Mouse (Mus musculus) MEL (cell line): Measurements from ENCODE around the gene Dph5. TPM values are rescaled to one million over a fixed set of nuclear protein-coding genes. Genes with fewer than 3 reads are reported as not detected.
"Not testable (repeated sequence)": the region's sequence is repeated elsewhere in the genome, so short reads cannot be mapped to it uniquely, and the experiment has no call there.

ENCODE experiments used
- DNase-seq: peaks from one replicate; pipeline ENCODE4 v3.0.0; 2011; ENCODE audit warnings: low read depth, low spot score
- H3K27ac ChIP-seq: 2 replicates; pipeline ENCODE4 v1.5.1; 2012; ENCODE audit warnings: low read depth, mild to moderate bottlenecking, control low read depth, low read length, moderate library complexity; ENCODE audit not compliant: control insufficient read depth
- H3K27me3 ChIP-seq, 2 experiments: fragments of 150-350 bp in 1 of 2; sonication (generic) in 1 of 2; 2 replicates each; pipeline ENCODE4 v1.6.1; 2012; ENCODE audit warnings: low read length in 2 of 2, mild to moderate bottlenecking in 2 of 2, improper control_type of control experiment in 1 of 2, moderate library complexity in 1 of 2; ENCODE audit not compliant: insufficient read depth in 2 of 2, control insufficient read depth in 1 of 2
- H3K36me3 ChIP-seq, 2 experiments: 2 replicates each; pipeline ENCODE4 v1.6.1; 2012 to 2014; ENCODE audit warnings: low read length in 2 of 2, improper control_type of control experiment in 1 of 2, inconsistent platforms in 1 of 2, mild to moderate bottlenecking in 1 of 2; ENCODE audit not compliant: insufficient read depth in 2 of 2, control insufficient read depth in 1 of 2
- H3K4me1 ChIP-seq, 2 experiments: fragments of 150-350 bp in 1 of 2; sonication (generic) in 1 of 2; 2 replicates each; pipeline ENCODE4 v1.6.1; 2012; ENCODE audit warnings: low read length in 2 of 2, improper control_type of control experiment in 1 of 2, mild to moderate bottlenecking in 1 of 2; ENCODE audit not compliant: insufficient read depth in 2 of 2, control insufficient read depth in 1 of 2
- H3K4me3 ChIP-seq, 2 experiments: fragments of 150-350 bp in 1 of 2; sonication (generic) in 1 of 2; 2 replicates each; pipeline ENCODE4 v1.5.1; 2012; ENCODE audit warnings: low read depth in 2 of 2, low read length in 2 of 2, mild to moderate bottlenecking in 2 of 2, moderate library complexity in 2 of 2, control low read depth in 1 of 2, improper control_type of control experiment in 1 of 2; ENCODE audit not compliant: control insufficient read depth in 1 of 2, insufficient read depth in 1 of 2
- H3K79me2 ChIP-seq: 2 replicates; pipeline ENCODE4 v1.6.1; 2012; ENCODE audit warnings: mild to moderate bottlenecking, low read length, moderate library complexity; ENCODE audit not compliant: control insufficient read depth, poor library complexity, insufficient read depth
- H3K9ac ChIP-seq: 2 replicates; pipeline ENCODE4 v1.6.1; 2012; ENCODE audit warnings: low read depth, mild to moderate bottlenecking, control low read depth, low read length, moderate library complexity; ENCODE audit not compliant: control insufficient read depth, poor library complexity, severe bottlenecking
- H3K9me3 ChIP-seq: fragments of 150-350 bp; sonication (generic); replicated peaks from 2 replicates; pipeline ENCODE4 v1.6.1; 2012; ENCODE audit warnings: mild to moderate bottlenecking, low read length, improper control_type of control experiment, moderate library complexity; ENCODE audit not compliant: insufficient read depth
- CTCF ChIP-seq, 3 experiments: IDR thresholded peaks in 2 of 3; conservative IDR thresholded peaks in 1 of 3; 2 replicates each; pipeline ENCODE4 v1.5.1; 2011 to 2012; ENCODE audit warnings: low read length in 3 of 3, low read depth in 2 of 3, mild to moderate bottlenecking in 2 of 3, improper control_type of control experiment in 1 of 3, inconsistent platforms in 1 of 3, mixed read lengths in 1 of 3, moderate library complexity in 1 of 3; ENCODE audit not compliant: control insufficient read depth in 1 of 3, insufficient read depth in 1 of 3, poor library complexity in 1 of 3, severe bottlenecking in 1 of 3
- EP300 ChIP-seq, 2 experiments: IDR thresholded peaks; 2 replicates each; pipeline ENCODE4 v1.6.1; 2011; ENCODE audit warnings: improper control_type of control experiment in 2 of 2, low read length in 2 of 2, low read depth in 1 of 2, mild to moderate bottlenecking in 1 of 2
- GABPA ChIP-seq: IDR thresholded peaks from 2 replicates; pipeline ENCODE4 v1.6.1; 2012; ENCODE audit warnings: low read depth, mild to moderate bottlenecking, inconsistent platforms, low read length, improper control_type of control experiment, moderate library complexity
- HCFC1 ChIP-seq: IDR thresholded peaks from 2 replicates; pipeline ENCODE4 v1.6.1; 2012; ENCODE audit warnings: low read depth, mild to moderate bottlenecking, inconsistent platforms, low read length, improper control_type of control experiment, moderate library complexity
- MAFK ChIP-seq: IDR thresholded peaks from 2 replicates; pipeline ENCODE4 v1.6.1; 2011; ENCODE audit warnings: low read depth, mild to moderate bottlenecking, low read length, improper control_type of control experiment, borderline replicate concordance
- MAX ChIP-seq: IDR thresholded peaks from 2 replicates; pipeline ENCODE4 v1.6.1; 2011; ENCODE audit warnings: low read length, improper control_type of control experiment
- MAZ ChIP-seq: IDR thresholded peaks from 2 replicates; pipeline ENCODE4 v1.6.1; 2012; ENCODE audit warnings: low read depth, mild to moderate bottlenecking, inconsistent platforms, low read length, improper control_type of control experiment
- MEF2A ChIP-seq: IDR thresholded peaks from 2 replicates; pipeline ENCODE4 v1.6.1; 2014; ENCODE audit warnings: low read depth, mild to moderate bottlenecking, inconsistent platforms, low read length, improper control_type of control experiment; ENCODE audit not compliant: poor library complexity, insufficient replicate concordance, severe bottlenecking; ENCODE audit errors: extremely low read depth
- POLR2AphosphoS2 ChIP-seq: IDR thresholded peaks from 2 replicates; pipeline ENCODE4 v1.6.1; 2011; ENCODE audit warnings: low read length, improper control_type of control experiment
- RCOR1 ChIP-seq: IDR thresholded peaks from 2 replicates; pipeline ENCODE4 v1.6.1; 2012; ENCODE audit warnings: low read depth, mild to moderate bottlenecking, inconsistent platforms, low read length, improper control_type of control experiment
- SIN3A ChIP-seq: IDR thresholded peaks from 2 replicates; pipeline ENCODE4 v1.6.1; 2012; ENCODE audit warnings: low read length, improper control_type of control experiment, inconsistent platforms
- SMC3 ChIP-seq: IDR thresholded peaks from 2 replicates; pipeline ENCODE4 v1.6.1; 2011; ENCODE audit warnings: low read depth, low read length, improper control_type of control experiment
- TAL1 ChIP-seq: IDR thresholded peaks from 2 replicates; pipeline ENCODE4 v1.6.1; 2012; ENCODE audit warnings: mild to moderate bottlenecking, inconsistent platforms, low read length, moderate library complexity, mixed read lengths
- TBP ChIP-seq: IDR thresholded peaks from 2 replicates; pipeline ENCODE4 v1.8.0; 2011; ENCODE audit warnings: low read depth, low read length, improper control_type of control experiment
- UBTF ChIP-seq: IDR thresholded peaks from 2 replicates; pipeline ENCODE4 v1.6.1; 2012; ENCODE audit warnings: low read depth, mild to moderate bottlenecking, inconsistent platforms, low read length, improper control_type of control experiment, moderate library complexity, borderline replicate concordance; ENCODE audit not compliant: insufficient read depth
- polyA plus RNA-seq, 2 experiments: library from polyadenylated mRNA; stranded (reverse) in 1 of 2; unstranded in 1 of 2; fragments of >175 nt in 1 of 2; fragments of >200 nt in 1 of 2; gene quantifications; 2 replicates each; pipeline versions ENCODE4 v1.2.1 to v1.2.4; 2012; ENCODE audit warnings: low replicate concordance in 2 of 2, low read depth in 1 of 2; ENCODE audit not compliant: insufficient read length in 2 of 2, insufficient read depth in 1 of 2, missing spikeins in 1 of 2
- total RNA-seq: library from RNA; depleted of rRNA; stranded (reverse); fragments of 300-350 nt; gene quantifications from 2 replicates; pipeline ENCODE4 v1.2.3, GENCODE M21; 2012

Dph5 gene
- total and polyA plus RNA-seq, 3 experiments, result 34.9 to 45.8 TPM; not detected in 1

DNA sequence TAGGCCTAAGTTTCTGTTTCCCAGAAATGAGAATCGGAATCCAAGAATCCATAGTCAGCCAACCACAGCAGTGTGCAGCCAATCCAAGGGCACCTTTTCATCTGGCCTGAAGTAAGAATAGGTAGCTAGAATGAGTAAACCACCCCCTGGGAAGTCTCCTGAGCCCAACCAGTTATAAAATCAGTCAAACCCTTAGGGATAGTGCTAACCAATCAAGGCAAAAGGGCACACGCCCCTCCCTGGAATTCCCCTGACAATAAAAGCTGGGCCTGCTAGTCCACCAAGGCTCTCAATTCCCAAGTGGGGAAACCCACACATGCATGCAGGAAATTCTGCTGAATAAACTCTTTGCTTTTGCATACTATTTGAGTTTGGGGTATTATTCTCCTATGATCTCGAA lies 28.8 kb upstream of the Dph5 start:
- H3K9me3 ChIP-seq, result no peaks in the 10 kb centered on the region
- H3K27me3 ChIP-seq, result peaks cover 5 to 9% of the 10 kb centered on the region in 2 experiments; a peak in 2 of 4 replicates
- H3K4me1 ChIP-seq, result no peaks in the 10 kb centered on the region
- TF ChIP-seq POLR2AphosphoS2, result no peak
- TF ChIP-seq EP300 (IDR thresholded peaks at IDR 0.05; ENCODE audit: low read depth in 1 of 2, low read length in 2 of 2), result no peak
- TF ChIP-seq UBTF, result no peak
- TF ChIP-seq GABPA, result no peak
- TF ChIP-seq, all 39 proteins: peak for 0
- H3K9ac ChIP-seq, result no peak overlapping the region
- DNase-seq, result no peak
- H3K36me3 ChIP-seq, result no peaks in the 10 kb centered on the region
- H3K27ac ChIP-seq, result no peak overlapping the region
- no peaks in the 10 kb centered on the region for H3K79me2 ChIP-seq
- H3K4me3 ChIP-seq, result no peak overlapping the region

DNA sequence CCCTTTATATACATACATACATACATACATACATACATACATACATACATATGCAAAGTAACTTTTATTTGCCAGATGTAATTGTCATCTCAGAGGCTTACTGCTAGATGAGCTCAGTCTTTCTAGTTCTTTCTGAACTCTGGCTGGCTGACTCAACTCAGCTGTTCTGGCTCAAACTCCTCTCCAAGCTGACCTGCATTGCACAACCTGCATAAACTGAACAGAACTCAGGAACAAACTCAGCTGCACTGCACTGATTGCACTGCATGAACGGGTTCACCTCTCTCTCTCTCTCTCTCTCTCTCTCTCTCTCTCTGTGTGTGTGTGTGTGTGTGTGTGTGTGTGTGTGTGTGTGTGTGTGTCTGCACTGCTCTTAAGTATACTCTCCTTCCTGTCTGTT lies 26.9 kb upstream of the Dph5 start:
- not testable (repeated sequence) for DNase-seq, H3K27me3 ChIP-seq, H3K9me3 ChIP-seq, H3K36me3 ChIP-seq, H3K9ac ChIP-seq, H3K27ac ChIP-seq, H3K4me3 ChIP-seq, H3K79me2 ChIP-seq, H3K4me1 ChIP-seq

DNA sequence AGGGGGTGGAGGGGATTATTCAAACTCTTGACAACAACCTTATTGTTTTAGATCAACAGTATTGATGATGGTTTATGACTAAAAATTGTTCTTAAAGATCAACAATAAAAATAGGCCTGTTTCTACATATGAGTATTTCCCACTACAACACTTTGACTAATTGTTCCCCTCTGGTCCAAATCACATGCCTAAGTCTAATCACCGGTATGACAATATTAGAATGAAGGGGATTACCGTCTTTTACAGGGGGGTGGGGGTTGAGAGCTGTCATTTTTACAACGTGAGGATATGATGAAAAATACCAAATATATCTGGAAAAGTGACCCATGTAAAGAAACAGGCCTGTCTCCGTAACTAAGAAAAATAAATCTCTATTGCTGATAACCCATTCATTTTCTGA lies 24.1 kb upstream of the Dph5 start:
- H3K79me2 ChIP-seq, result no peaks in the 10 kb centered on the region
- no peaks in the 10 kb centered on the region; a peak in 1 of 4 replicates for H3K27me3 ChIP-seq
- no peak overlapping the region for H3K4me3 ChIP-seq
- H3K36me3 ChIP-seq, result no peaks in the 10 kb centered on the region
- H3K9ac ChIP-seq, result no peak overlapping the region
- no peak for TF ChIP-seq SIN3A
- no peak for TF ChIP-seq RCOR1
- TF ChIP-seq SMC3, result no peak
- no peak for TF ChIP-seq MAX
- TF ChIP-seq UBTF, result no peak
- TF ChIP-seq TBP, result no peak
- TF ChIP-seq MAZ, result no peak
- no peak for TF ChIP-seq MEF2A
- no peak for TF ChIP-seq TAL1
- TF ChIP-seq CTCF (IDR thresholded peaks at IDR 0.05 in 2 of 3, conservative IDR thresholded peaks at IDR 0.05 in 1 of 3; ENCODE audit: control insufficient read depth in 1 of 3, insufficient read depth in 1 of 3, low read depth in 2 of 3, low read length in 3 of 3, poor library complexity in 1 of 3, severe bottlenecking in 1 of 3), result no peak
- no peak for TF ChIP-seq HCFC1
- TF ChIP-seq MAFK, result no peak
- H3K27ac ChIP-seq, result no peak overlapping the region
- H3K4me1 ChIP-seq, result no peaks in the 10 kb centered on the region
- DNase-seq, result no peak
- H3K9me3 ChIP-seq, result no peaks in the 10 kb centered on the region
